Mouse (Mus musculus): ENCODE data around the gene Poln. TPM values are rescaled to one million over a fixed set of nuclear protein-coding genes. Genes with fewer than 3 reads are reported as not detected.

The Poln gene
- total RNA-seq (2017): 2.1 TPM in 1 of 3 replicates, not detected in the others

GRCm38 (mm10) chr5:34168950-34169891 lies at the start of gene Poln, which contains the start of gene Haus3:
Poln (minus strand) TSS chr5:34169448.
Haus3 (minus strand) TSS chr5:34169527.
- ATAC-seq (replicated peaks; ENCODE audit: insufficient number of reproducible peaks, low FRiP score, low TSS enrichment, poor library complexity, severe bottlenecking): peak; percentile 99

- no peak for ATAC-seq (replicated peaks; ENCODE audit: insufficient number of reproducible peaks, low FRiP score, low TSS enrichment, poor library complexity, severe bottlenecking)
These were observed 49.4 kb upstream of the Poln start for GRCm38 (mm10) chr5:34218672-34219071.

- no peak for ATAC-seq (replicated peaks; ENCODE audit: insufficient number of reproducible peaks, low FRiP score, low TSS enrichment, poor library complexity, severe bottlenecking)
These were observed 48.5 kb upstream of the Poln start for GRCm38 (mm10) chr5:34217756-34218155.

DNA sequence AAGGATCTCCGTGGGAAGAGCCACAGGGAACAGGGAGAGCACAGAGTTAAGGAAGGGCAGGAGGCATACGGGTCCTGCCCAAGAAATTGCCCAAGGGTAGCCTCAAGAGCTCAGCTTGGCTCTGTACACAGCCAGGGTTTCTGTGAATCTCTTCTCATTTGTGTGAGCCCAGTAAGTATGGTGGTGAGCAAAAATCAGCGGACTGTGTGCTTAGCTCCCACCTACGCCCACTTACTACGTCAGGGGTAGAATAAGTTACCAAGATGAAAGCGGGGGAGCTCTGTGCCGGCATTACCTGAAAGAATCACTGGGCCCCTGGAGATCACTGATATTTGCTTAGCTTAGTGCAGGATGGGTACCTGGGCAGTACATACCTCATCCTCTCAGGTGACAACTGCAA lies 46.8 kb upstream of the Poln start:
- no peak for ATAC-seq (replicated peaks; ENCODE audit: insufficient number of reproducible peaks, low FRiP score, low TSS enrichment, poor library complexity, severe bottlenecking)

GRCm38 (mm10) chr5:34213659-34214058 lies 44.4 kb upstream of the Poln start:
- no peak for ATAC-seq (replicated peaks; ENCODE audit: insufficient number of reproducible peaks, low FRiP score, low TSS enrichment, poor library complexity, severe bottlenecking)

DNA sequence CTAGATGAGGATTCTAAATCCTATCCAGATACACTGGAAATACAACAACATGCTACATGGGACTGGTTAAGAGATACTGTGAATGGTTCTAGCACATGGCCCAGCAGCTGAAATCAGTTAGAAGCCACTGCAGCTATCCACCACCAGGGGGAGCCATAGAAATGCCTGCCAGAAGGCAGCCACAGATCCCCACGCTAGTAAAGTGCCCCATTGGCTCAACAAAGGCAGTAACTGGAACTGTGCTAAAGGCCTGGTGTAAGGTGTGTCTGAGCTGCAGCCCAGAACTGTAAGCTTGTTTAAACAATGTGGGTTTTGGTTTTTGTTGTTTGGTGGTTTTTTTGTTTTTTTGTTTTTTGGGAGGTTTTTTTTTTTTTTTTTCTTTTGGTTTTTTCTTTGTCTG lies 41.0 kb upstream of the Poln start:
- peak; percentile 85 for ATAC-seq (replicated peaks; ENCODE audit: insufficient number of reproducible peaks, low FRiP score, low TSS enrichment, poor library complexity, severe bottlenecking)

DNA sequence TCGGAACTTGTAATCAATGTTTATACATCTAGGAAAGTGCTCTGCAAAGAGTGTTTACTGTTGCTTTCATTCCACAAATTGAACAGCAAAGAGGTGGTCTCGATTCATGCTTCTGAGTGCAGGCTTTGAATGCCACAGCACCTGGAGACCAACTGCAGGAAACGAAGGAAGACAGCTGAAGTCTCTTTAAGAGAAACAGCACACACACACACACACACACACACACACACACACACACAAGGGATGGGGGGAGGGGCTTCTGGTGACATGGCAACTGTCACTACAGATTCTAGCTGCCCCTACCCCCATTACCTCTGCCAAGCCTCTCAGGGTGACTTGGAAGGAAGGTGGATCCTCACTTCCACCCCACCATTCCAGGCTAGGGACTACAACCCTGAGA lies 38.3 kb upstream of the Poln start:
- ATAC-seq (replicated peaks; ENCODE audit: insufficient number of reproducible peaks, low FRiP score, low TSS enrichment, poor library complexity, severe bottlenecking): no peak

DNA sequence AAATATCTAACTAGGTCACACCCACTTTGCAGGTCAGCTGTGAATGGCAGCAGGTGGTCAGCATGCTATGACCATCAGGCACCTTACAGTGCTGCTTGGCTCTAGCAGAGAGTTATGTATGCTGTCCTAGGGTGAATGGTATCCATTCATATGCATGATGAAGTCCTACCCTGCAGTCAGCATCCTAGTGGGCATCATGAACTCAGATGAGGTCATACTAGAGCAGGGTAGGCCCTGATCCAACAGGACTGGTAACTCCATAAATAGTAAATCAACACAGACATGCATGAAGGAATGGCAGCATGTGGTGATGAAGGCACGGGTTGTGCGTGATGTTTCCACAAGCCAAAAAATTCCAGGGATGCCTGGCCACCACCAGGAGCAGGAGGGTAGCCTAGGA lies 36.5 kb upstream of the Poln start:
- ATAC-seq (replicated peaks; ENCODE audit: insufficient number of reproducible peaks, low FRiP score, low TSS enrichment, poor library complexity, severe bottlenecking): no peak

DNA sequence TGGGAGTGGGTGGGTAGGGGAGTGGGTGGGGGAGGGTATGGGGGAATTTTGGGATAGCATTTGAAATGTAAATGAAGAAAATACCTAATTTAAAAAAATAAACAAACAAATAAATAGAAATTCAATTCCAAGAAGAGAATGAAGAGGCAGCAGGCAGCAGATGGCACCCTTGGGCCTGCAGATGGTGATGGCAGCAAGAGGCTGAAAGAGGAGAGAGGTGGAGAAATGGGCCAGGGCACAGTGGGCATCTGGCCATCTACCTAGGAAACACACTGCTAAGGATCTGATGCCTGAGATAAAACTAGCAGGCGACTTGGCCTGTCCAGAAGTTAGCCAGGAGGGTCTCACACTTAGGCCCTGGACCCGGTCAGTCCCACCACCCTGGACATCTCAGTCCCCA lies 35.7 kb upstream of the Poln start:
- no peak for ATAC-seq (replicated peaks; ENCODE audit: insufficient number of reproducible peaks, low FRiP score, low TSS enrichment, poor library complexity, severe bottlenecking)

DNA sequence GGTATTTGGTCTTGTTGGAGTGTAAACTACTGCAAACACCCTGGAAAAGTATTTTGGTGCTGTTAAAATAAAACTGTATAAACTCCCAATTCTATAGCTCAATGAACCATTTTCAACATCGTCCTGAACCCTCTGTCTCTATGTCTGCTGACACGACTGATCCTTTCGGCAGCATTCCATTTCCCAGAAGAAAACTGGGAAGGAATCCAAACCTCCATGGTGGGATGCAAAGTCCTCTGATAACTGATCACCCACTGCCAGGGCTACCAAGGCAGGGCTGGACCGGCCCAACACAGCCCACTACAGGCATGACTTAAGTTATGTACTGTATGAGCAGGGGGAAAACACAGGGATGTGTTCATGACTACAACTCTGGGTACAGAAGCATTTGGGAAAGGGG lies 32.8 kb upstream of the Poln start:
- no peak for ATAC-seq (replicated peaks; ENCODE audit: insufficient number of reproducible peaks, low FRiP score, low TSS enrichment, poor library complexity, severe bottlenecking)

DNA sequence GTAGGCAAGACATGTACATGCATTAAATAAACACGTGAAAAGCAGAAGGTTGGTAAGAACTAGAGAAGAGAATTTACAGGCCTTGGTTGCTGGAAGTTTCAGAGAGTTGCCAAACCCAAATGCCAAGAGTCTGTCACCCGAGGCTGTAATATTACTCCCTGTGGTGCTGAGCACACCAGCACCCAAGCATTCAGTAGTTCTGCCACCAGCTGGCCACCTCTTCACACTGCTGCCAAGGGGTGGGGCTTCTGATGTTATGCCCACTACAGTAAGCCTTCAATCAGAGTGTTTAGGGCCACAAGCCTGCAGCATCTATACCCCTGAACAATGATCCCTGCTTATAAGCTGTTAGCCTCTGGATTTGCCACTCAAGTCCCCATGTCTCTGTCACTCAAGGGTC lies 32.1 kb upstream of the Poln start:
- ATAC-seq (replicated peaks; ENCODE audit: insufficient number of reproducible peaks, low FRiP score, low TSS enrichment, poor library complexity, severe bottlenecking): no peak

DNA sequence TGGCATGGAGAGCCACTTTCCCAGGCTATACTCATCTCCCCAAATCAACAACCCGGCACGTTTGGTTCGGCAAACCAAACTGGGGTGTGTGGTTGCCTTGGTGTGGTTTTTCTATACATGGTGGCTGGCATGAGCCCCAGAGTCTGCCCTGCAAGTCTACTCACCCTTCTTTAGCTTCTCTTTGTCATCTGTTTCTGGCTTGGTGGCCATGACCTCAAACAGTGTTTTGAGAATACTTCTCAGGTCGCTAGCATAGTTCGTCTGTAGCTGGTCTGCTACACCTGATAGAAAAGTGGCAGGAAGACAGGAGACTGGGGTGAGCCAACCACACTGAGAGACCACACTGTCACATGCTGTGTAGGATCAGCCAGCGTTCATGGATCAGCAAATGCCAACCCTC lies 29.4 kb upstream of the Poln start:
- no peak for ATAC-seq (replicated peaks; ENCODE audit: insufficient number of reproducible peaks, low FRiP score, low TSS enrichment, poor library complexity, severe bottlenecking)

- ATAC-seq (replicated peaks; ENCODE audit: insufficient number of reproducible peaks, low FRiP score, low TSS enrichment, poor library complexity, severe bottlenecking): no peak
These were observed 28.0 kb upstream of the Poln start for GRCm38 (mm10) chr5:34197243-34197642.

- ATAC-seq (replicated peaks; ENCODE audit: insufficient number of reproducible peaks, low FRiP score, low TSS enrichment, poor library complexity, severe bottlenecking): peak; percentile 65
These were observed 27.2 kb upstream of the Poln start for GRCm38 (mm10) chr5:34196423-34196822.

GRCm38 (mm10) chr5:34195786-34196185 lies 26.5 kb upstream of the Poln start:
- ATAC-seq (replicated peaks; ENCODE audit: insufficient number of reproducible peaks, low FRiP score, low TSS enrichment, poor library complexity, severe bottlenecking): no peak

DNA sequence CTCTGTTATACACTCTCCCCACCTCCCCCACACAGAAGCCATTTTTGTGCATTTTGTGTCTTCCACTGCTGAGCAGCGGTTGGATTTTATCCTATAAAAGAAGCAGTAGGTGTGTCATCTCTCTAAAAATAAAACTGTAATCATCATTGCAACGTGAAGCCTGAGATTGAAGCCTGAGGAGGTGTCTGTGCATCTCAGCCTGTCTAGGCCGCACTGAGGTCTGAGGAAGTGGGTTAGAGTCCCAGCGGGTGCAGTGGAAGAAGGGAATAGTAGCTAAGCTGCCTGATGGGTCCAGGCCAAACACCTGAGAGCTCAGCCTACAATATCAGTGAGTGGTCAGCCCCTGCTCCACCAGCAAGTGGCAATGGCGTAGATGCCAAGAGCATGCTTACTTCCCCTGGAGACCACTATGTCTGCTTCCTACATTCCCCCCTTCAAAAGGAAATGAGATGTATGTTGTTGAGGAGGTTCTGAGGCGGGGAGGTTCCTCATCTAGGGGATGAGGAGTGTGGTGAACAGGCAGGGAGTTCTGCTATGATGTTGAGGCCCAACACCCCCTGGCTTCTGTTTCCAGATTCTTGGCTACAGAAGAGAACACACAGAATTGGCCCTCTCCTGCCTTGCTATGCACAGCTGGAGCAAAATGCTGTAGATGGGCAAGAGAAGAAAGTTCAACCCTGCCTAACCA lies 25.9 kb upstream of the Poln start:
- no peak for ATAC-seq (replicated peaks; ENCODE audit: insufficient number of reproducible peaks, low FRiP score, low TSS enrichment, poor library complexity, severe bottlenecking)

- no peak for ATAC-seq (replicated peaks; ENCODE audit: insufficient number of reproducible peaks, low FRiP score, low TSS enrichment, poor library complexity, severe bottlenecking)
These were observed 25.2 kb upstream of the Poln start for GRCm38 (mm10) chr5:34194426-34194825.

DNA sequence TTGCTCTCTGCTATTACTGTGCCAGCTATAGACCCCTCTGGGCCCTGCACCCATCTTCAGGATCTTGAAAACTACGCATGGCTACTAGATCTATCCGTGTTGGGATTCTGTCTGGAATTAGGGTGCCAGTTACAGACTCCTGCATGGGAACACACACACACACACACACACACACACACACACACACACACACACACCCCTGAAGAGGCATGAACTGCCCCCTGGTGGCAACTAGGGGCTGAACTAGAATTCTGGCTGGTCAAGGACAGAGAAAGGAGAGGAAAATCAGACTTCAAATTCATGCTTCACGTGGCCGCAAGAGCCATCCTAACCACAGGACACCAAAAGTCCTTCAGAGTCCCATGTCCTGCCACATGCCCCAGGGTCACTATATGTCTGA lies 22.6 kb upstream of the Poln start:
- no peak for ATAC-seq (replicated peaks; ENCODE audit: insufficient number of reproducible peaks, low FRiP score, low TSS enrichment, poor library complexity, severe bottlenecking)

- no peak for ATAC-seq (replicated peaks; ENCODE audit: insufficient number of reproducible peaks, low FRiP score, low TSS enrichment, poor library complexity, severe bottlenecking)
These were observed 21.8 kb upstream of the Poln start for GRCm38 (mm10) chr5:34191021-34191420.

- ATAC-seq (replicated peaks; ENCODE audit: insufficient number of reproducible peaks, low FRiP score, low TSS enrichment, poor library complexity, severe bottlenecking): no peak
These were observed 20.3 kb upstream of the Poln start for GRCm38 (mm10) chr5:34189521-34189920.
